Mouse (Mus musculus) C2C12 (cell line): ENCODE results near the gene Olfml2a. TPM values are rescaled to one million over a fixed set of nuclear protein-coding genes. Genes with fewer than 3 reads are reported as not detected.

Source experiments
- H3K27me3 ChIP-seq: one replicate; pipeline ENCODE4 v1.6.1; 2011; ENCODE audit not compliant: control insufficient read depth, insufficient read depth, insufficient read length
- H3K36me3 ChIP-seq: one replicate; pipeline ENCODE4 v1.6.1; 2011; ENCODE audit not compliant: control insufficient read depth, insufficient read depth
- H3K4me3 ChIP-seq: one replicate; pipeline ENCODE4 v1.5.1; 2011; ENCODE audit warnings: mild to moderate bottlenecking, control low read depth; ENCODE audit not compliant: poor library complexity, insufficient read depth, severe bottlenecking
- H3K79me2 ChIP-seq: one replicate; pipeline ENCODE4 v1.6.1; 2011; ENCODE audit not compliant: control insufficient read depth, insufficient read depth
- H3K79me3 ChIP-seq: one replicate; pipeline ENCODE4 v1.6.1; 2011; ENCODE audit warnings: low read depth, control low read depth
- H3ac ChIP-seq: one replicate; pipeline ENCODE3; 2011; ENCODE audit warnings: low read depth; ENCODE audit not compliant: control insufficient read depth, insufficient read length
- CEBPB ChIP-seq: IDR thresholded peaks from one replicate; pipeline ENCODE4 v1.6.1; 2011; ENCODE audit warnings: low read depth, mild to moderate bottlenecking, control low read depth, moderate library complexity
- CTCF ChIP-seq: IDR thresholded peaks from one replicate; pipeline ENCODE4 v1.5.1; 2011; ENCODE audit not compliant: control insufficient read depth, insufficient read depth, insufficient read length
- FOSL1 ChIP-seq: IDR thresholded peaks from one replicate; pipeline ENCODE4 v1.8.0; 2011; ENCODE audit warnings: mild to moderate bottlenecking, low read length; ENCODE audit not compliant: poor library complexity, insufficient read depth, severe bottlenecking
- MAX ChIP-seq: IDR thresholded peaks from one replicate; pipeline ENCODE4 v1.6.1; 2011; ENCODE audit warnings: mild to moderate bottlenecking, control low read depth
- MYOD1 ChIP-seq: IDR thresholded peaks from one replicate; pipeline ENCODE4 v1.6.1; 2011; ENCODE audit warnings: low read depth; ENCODE audit not compliant: control insufficient read depth, insufficient read length
- MYOG ChIP-seq: IDR thresholded peaks from one replicate; pipeline ENCODE4 v1.6.1; 2011; ENCODE audit not compliant: control insufficient read depth, insufficient read length; ENCODE audit errors: extremely low read depth
- USF1 ChIP-seq: IDR thresholded peaks from one replicate; pipeline ENCODE4 v1.6.1; 2011; ENCODE audit warnings: low read depth, mild to moderate bottlenecking, control low read depth, moderate library complexity
- polyA plus RNA-seq: library from polyadenylated mRNA; unstranded; fragments of >200 nt; fragmentation: generic; extraction: Trizol; gene quantifications from one replicate; pipeline ENCODE4 v1.2.1, GENCODE M21; 2012; ENCODE audit warnings: missing spikeins

The Olfml2a gene
- polyA plus RNA-seq, 1 experiment: not detected

- Histone ChIP-seq H3K36me3 (no peaks in the 10 kb centered on the region), H3K79me2 (no peaks in the 10 kb centered on the region), H3K27me3 (no peaks in the 10 kb centered on the region), H3K4me3 (no peak overlapping the region), H3ac (no peak overlapping the region), H3K79me3 (no peaks in the 10 kb centered on the region)
- TF ChIP-seq MYOD1 (no peak), CEBPB (no peak), MAX (no peak), FOSL1 (no peak), CTCF (no peak), USF1 (no peak), MYOG (no peak)
Measured at GRCm38 (mm10) chr2:38983456-38983855, 51.7 kb downstream of the Olfml2a start.

DNA sequence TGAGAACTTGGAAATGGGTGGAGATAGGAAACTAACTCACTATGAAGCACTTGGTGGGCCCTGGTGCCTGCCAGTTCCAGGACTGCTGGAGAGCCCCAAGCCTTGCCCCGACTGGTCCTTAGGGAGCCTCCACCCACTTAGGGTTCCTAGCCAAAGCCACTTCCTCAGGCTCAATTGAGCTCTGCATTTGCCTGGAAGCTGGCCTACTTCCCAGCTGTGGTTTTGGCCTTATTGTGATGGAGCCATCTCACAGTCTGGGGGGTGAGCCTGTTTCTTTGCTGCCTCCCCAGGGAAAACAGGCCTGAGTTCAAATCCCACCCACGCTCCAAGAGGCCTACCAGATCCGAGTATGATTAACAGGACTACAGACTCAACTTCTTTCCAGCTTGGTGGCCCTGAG is 54.8 kb downstream of the Olfml2a start:
- TF ChIP-seq CTCF: no peak
- TF ChIP-seq FOSL1: no peak
- TF ChIP-seq MYOD1: no peak
- TF ChIP-seq USF1: no peak
- TF ChIP-seq MAX: no peak
- TF ChIP-seq CEBPB: no peak
- TF ChIP-seq MYOG: no peak
- no peaks in the 10 kb centered on the region for H3K36me3 ChIP-seq

DNA sequence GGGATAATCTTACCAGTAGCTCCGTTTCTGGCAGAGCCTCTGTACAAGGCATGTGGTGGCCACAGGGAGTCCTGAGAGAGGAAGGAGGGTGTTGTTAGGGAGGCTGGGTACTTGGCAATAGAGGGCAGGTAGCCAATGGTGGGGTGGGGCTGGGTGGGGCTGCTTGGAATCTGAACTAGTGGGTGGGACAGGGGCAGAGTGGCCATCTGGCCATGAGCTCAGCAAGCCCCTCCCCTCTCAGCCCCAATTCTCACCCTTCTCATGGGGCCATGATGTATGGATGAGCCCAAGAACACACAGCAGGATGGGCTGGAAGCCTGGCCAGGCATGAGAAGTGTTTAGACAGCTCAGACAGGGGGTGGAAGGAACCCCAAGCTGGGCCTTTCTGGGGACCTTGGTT is 55.6 kb downstream of the Olfml2a start:
- Histone ChIP-seq H3K27me3 (no peaks in the 10 kb centered on the region), H3K79me2 (no peaks in the 10 kb centered on the region), H3K4me3 (no peak overlapping the region), H3K36me3 (no peaks in the 10 kb centered on the region), H3ac (no peak overlapping the region), H3K79me3 (no peaks in the 10 kb centered on the region)
- TF ChIP-seq FOSL1 (no peak), MAX (peak; percentile 25)

More for the DNA sequence above, 54.8 kb downstream of the Olfml2a start:
- H3K4me3 ChIP-seq: no peak overlapping the region
- no peak overlapping the region for H3ac ChIP-seq
- no peaks in the 10 kb centered on the region for H3K79me2 ChIP-seq
- H3K79me3 ChIP-seq: no peaks in the 10 kb centered on the region
- H3K27me3 ChIP-seq: no peaks in the 10 kb centered on the region

- H3K36me3 ChIP-seq: no peaks in the 10 kb centered on the region
- no peak overlapping the region for H3K4me3 ChIP-seq
- no peaks in the 10 kb centered on the region for H3K79me3 ChIP-seq
- TF ChIP-seq CEBPB (no peak), MYOG (no peak), FOSL1 (no peak), MAX (no peak), MYOD1 (no peak), CTCF (no peak), USF1 (no peak)
- no peak overlapping the region for H3ac ChIP-seq
- H3K79me2 ChIP-seq: no peaks in the 10 kb centered on the region
- H3K27me3 ChIP-seq: no peaks in the 10 kb centered on the region
Measured at GRCm38 (mm10) chr2:38987803-38988510, 56.2 kb downstream of the Olfml2a start.

GRCm38 (mm10) chr2:38988929-38989328 is 57.2 kb downstream of the Olfml2a start:
- no peaks in the 10 kb centered on the region for H3K36me3 ChIP-seq
- H3K79me3 ChIP-seq: no peaks in the 10 kb centered on the region
- H3K4me3 ChIP-seq: no peak overlapping the region
- no peaks in the 10 kb centered on the region for H3K27me3 ChIP-seq
- no peaks in the 10 kb centered on the region for H3K79me2 ChIP-seq
- no peak overlapping the region for H3ac ChIP-seq
- TF ChIP-seq MYOG: no peak
- no peak for TF ChIP-seq CEBPB
- TF ChIP-seq MAX: no peak
- no peak for TF ChIP-seq FOSL1
- TF ChIP-seq MYOD1: no peak

DNA sequence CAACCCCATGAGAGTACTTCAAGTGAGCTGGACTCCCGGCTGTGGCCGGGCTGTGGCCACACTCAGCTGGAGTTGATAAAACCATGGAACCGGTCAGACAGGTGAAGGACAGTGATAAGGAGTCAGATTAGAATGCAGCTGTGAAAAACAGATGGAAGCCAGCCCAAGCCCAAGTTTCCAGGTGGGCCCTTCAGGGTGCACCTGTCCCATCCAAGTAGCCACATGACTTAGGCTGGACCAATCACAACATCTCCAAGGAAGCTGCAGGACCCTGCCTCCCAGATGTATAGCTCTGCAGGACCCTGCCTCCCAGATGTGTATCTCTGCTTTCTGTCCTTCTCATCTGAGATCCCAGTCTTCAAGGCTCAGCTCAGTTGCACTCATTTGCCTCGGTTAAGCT is 60.2 kb downstream of the Olfml2a start:
- no peaks in the 10 kb centered on the region for H3K79me2 ChIP-seq
- no peak overlapping the region for H3K4me3 ChIP-seq
- H3K27me3 ChIP-seq: no peaks in the 10 kb centered on the region
- H3ac ChIP-seq: no peak overlapping the region
- no peaks in the 10 kb centered on the region for H3K79me3 ChIP-seq
- H3K36me3 ChIP-seq: no peaks in the 10 kb centered on the region
- no peak for TF ChIP-seq MYOD1
- no peak for TF ChIP-seq CEBPB
- TF ChIP-seq MYOG: no peak
- no peak for TF ChIP-seq CTCF
- TF ChIP-seq MAX: no peak
- TF ChIP-seq FOSL1: no peak
- no peak for TF ChIP-seq USF1
